29 mouse cellular contexts compared by ENCODE assay signal in the genomic region with DNA sequence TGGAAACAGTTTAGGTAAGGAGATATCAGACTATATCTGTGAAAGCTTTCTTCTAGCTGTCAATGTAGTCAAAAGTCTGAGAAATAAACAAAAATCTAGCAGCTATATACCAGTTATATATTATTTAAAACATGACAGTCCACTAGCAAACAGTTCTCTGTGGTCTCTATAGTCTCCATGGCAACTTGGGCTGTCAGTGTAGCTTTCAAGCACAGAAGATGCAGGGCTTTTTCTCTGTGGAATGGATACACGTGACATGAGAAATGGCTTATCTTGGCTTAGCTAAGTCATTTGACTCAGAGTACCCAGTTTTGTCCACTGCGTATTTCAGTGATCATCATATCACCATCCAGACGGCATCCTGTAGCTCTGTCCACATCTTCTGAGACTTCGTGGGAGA.
DNase-seq lines count a peak whose midpoint lies in the region; ATAC-seq and TF ChIP-seq lines count a peak whose summit lies in the region.
"Had no signal": no experiment of that assay in that cellular context is flagged by ENCODE, and none has a peak within 500 bp of the region (broad histone marks: within the 10 kb centered on the region; RNA-seq: fewer than 3 reads in every experiment).

No protein-coding gene starts in this region.

- WGBS in hindbrain, postnatal 0 days = 64% methylated on average over 4 of the region's 4 CpGs
- 78% methylated on average over 4 of the region's 4 CpGs for WGBS in hindbrain, embryonic 11.5 days
- WGBS in midbrain, embryonic 16.5 days = 59% methylated on average over 4 of the region's 4 CpGs

- no peaks in the 10 kb centered on the region for H3K9me3 ChIP-seq in hindbrain, postnatal 0 days (ENCODE audit: low read length)
- H3K9me3 ChIP-seq in hindbrain, embryonic 11.5 days (ENCODE audit: control insufficient read depth, low read length) = no peaks in the 10 kb centered on the region
- H3K9me3 ChIP-seq in midbrain, embryonic 16.5 days (replicated peaks; ENCODE audit: control insufficient read depth, low read length, poor library complexity, severe bottlenecking) = no peaks in the 10 kb centered on the region
- H3K9me3 ChIP-seq: embryonic facial prominence, embryonic 10.5 days; embryonic facial prominence, embryonic 13.5 days; forebrain, embryonic 12.5 days; G1E; hindbrain, embryonic 13.5 days had no signal

- H3K36me3 ChIP-seq in hindbrain, postnatal 0 days (ENCODE audit: insufficient read depth, low read length) = no peaks in the 10 kb centered on the region
- H3K36me3 ChIP-seq in hindbrain, embryonic 11.5 days (ENCODE audit: control insufficient read depth, insufficient read depth, low read length) = no peaks in the 10 kb centered on the region
- H3K36me3 ChIP-seq in midbrain, embryonic 16.5 days (ENCODE audit: control insufficient read depth, insufficient read depth, low read length) = no peaks in the 10 kb centered on the region
- H3K36me3 ChIP-seq: embryonic facial prominence, embryonic 10.5 days; embryonic facial prominence, embryonic 13.5 days; forebrain, embryonic 12.5 days; G1E; hindbrain, embryonic 13.5 days had no signal

- no peak overlapping the region for H3K4me2 ChIP-seq in hindbrain, postnatal 0 days (ENCODE audit: low read depth, low read length)
- no peak overlapping the region for H3K4me2 ChIP-seq in hindbrain, embryonic 11.5 days (replicated peaks; ENCODE audit: low read depth, low read length)
- no peak overlapping the region for H3K4me2 ChIP-seq in midbrain, embryonic 16.5 days (ENCODE audit: low read length)
- H3K4me2 ChIP-seq: embryonic facial prominence, embryonic 13.5 days; forebrain, embryonic 12.5 days; heart, embryonic 11.5 days; hindbrain, embryonic 13.5 days had no signal

- no peak overlapping the region for H3K27ac ChIP-seq in hindbrain, postnatal 0 days
- no peak overlapping the region for H3K27ac ChIP-seq in hindbrain, embryonic 11.5 days (ENCODE audit: low read depth, low read length)
- H3K27ac ChIP-seq in midbrain, embryonic 16.5 days (ENCODE audit: low read length) = no peak overlapping the region
- H3K27ac ChIP-seq: embryonic facial prominence, embryonic 10.5 days; embryonic facial prominence, embryonic 13.5 days; forebrain, embryonic 12.5 days; gastrocnemius, adult 2 months; hindbrain, embryonic 13.5 days had no signal

- intact Hi-C loops in left cerebral cortex, postnatal 36 days (cut with DNase I) = no loop called here

- no peaks in the 10 kb centered on the region for H3K27me3 ChIP-seq in hindbrain, postnatal 0 days (ENCODE audit: insufficient read depth, low read length)
- H3K27me3 ChIP-seq in hindbrain, embryonic 11.5 days (ENCODE audit: control insufficient read depth, insufficient read depth, low read length) = no peaks in the 10 kb centered on the region
- no peaks in the 10 kb centered on the region for H3K27me3 ChIP-seq in midbrain, embryonic 16.5 days (ENCODE audit: control insufficient read depth, insufficient read depth, low read depth, low read length)
- H3K27me3 ChIP-seq: CH12.LX; embryonic facial prominence, embryonic 13.5 days; forebrain, embryonic 12.5 days; hindbrain, embryonic 13.5 days; Patski had no signal

- no peak for ATAC-seq in hindbrain, postnatal 0 days
- ATAC-seq in hindbrain, embryonic 11.5 days (ENCODE audit: low FRiP score) = no peak
- peak; percentile 88 for ATAC-seq in midbrain, embryonic 16.5 days
- ATAC-seq: forebrain, embryonic 16.5 days; hindbrain, embryonic 16.5 days; Patski had no signal

- H3K9ac ChIP-seq in hindbrain, postnatal 0 days (replicated peaks; ENCODE audit: low read length) = no peak overlapping the region
- H3K9ac ChIP-seq in hindbrain, embryonic 11.5 days (ENCODE audit: low read depth, low read length) = no peak overlapping the region
- no peak overlapping the region for H3K9ac ChIP-seq in midbrain, embryonic 16.5 days (ENCODE audit: low read depth, low read length)
- H3K9ac ChIP-seq: embryonic facial prominence, embryonic 13.5 days; forebrain, embryonic 12.5 days; hindbrain, embryonic 13.5 days had no signal

- no peak for TF ChIP-seq CTCF in hindbrain, postnatal 0 days (IDR thresholded peaks at IDR 0.05; ENCODE audit: low read depth)

- H3K4me1 ChIP-seq in hindbrain, postnatal 0 days (ENCODE audit: insufficient read depth, low read length) = no peaks in the 10 kb centered on the region
- H3K4me1 ChIP-seq in hindbrain, embryonic 11.5 days (replicated peaks; ENCODE audit: control insufficient read depth, insufficient read depth, low read length) = no peaks in the 10 kb centered on the region
- H3K4me1 ChIP-seq in midbrain, embryonic 16.5 days (ENCODE audit: control insufficient read depth, insufficient read depth, low read length) = no peaks in the 10 kb centered on the region
- H3K4me1 ChIP-seq: embryonic facial prominence, embryonic 10.5 days; embryonic facial prominence, embryonic 13.5 days; forebrain, embryonic 12.5 days; hindbrain, embryonic 13.5 days had no signal

- DNase-seq in hindbrain, postnatal 0 days (ENCODE audit: low spot score) = peak; percentile 2
- DNase-seq in hindbrain, embryonic 11.5 days (ENCODE audit: low spot score) = no peak
- peak; percentile 16 for DNase-seq in retina, postnatal 1 day
- no peak for DNase-seq in retina, embryonic 14.5 days (ENCODE audit: low spot score)
- no peak for DNase-seq in left cerebral cortex, postnatal 36 days (ENCODE audit: low spot score in 2 of 2)
- no peak for DNase-seq in spleen, postnatal 4 days (ENCODE audit: low spot score in 2 of 2)
- DNase-seq: adrenal gland, postnatal 10 days; adrenal gland, postnatal 36 days; B cell, adult 2 months; cerebellum, adult 11-12 months; cerebellum, adult 8-10 months; cerebellum, postnatal 10 days; cerebellum, postnatal 36 days; embryo, embryonic 11 days; gastrocnemius, adult 2 months; gastrocnemius, postnatal 14 days; heart, adult 11 months had no signal

- H3K4me3 ChIP-seq in hindbrain, postnatal 0 days (ENCODE audit: low read length) = no peak overlapping the region
- H3K4me3 ChIP-seq in hindbrain, embryonic 11.5 days (ENCODE audit: low read depth, low read length) = no peak overlapping the region
- H3K4me3 ChIP-seq in midbrain, embryonic 16.5 days (ENCODE audit: low read depth, low read length) = no peak overlapping the region
- H3K4me3 ChIP-seq: embryonic facial prominence, embryonic 10.5 days; embryonic facial prominence, embryonic 13.5 days; erythroblast, embryonic 14.5 days; forebrain, embryonic 12.5 days; gastrocnemius, adult 2 months; hindbrain, embryonic 13.5 days had no signal

Comparison
In these comparisons a context has a peak if more than half of its experiments do, and no peak if none do; other contexts are left out.
1. DNase-seq: peak in hindbrain, postnatal 0 days (single experiment) and retina, postnatal 1 day (single experiment); none in hindbrain, embryonic 11.5 days (single experiment), retina, embryonic 14.5 days (single experiment), left cerebral cortex, postnatal 36 days (0 of 2) and spleen, postnatal 4 days (0 of 2).